Mouse (Mus musculus) ovary, adult 10 weeks (tissue): Measurements from ENCODE around the gene Plcb4. TPM values are rescaled to one million over a fixed set of nuclear protein-coding genes. Genes with fewer than 3 reads are reported as not detected.

Source experiments
- polyA plus RNA-seq: library from polyadenylated mRNA; stranded (reverse); fragments of 350-450 nt; fragmentation: Illumina TruSeq; extraction: RNeasy Lipid Tissue Mini Kit (QIAGEN cat#74804); gene quantifications from one replicate; pipeline ENCODE4 v1.2.3, GENCODE M21; 2014

Gene Plcb4
- polyA plus RNA-seq = 40.8 TPM

GRCm38 (mm10) chr2:135658486-135659390, at the start of gene Plcb4:
Gene Plcb4, plus strand, starts transcription at chr2:135659011.

GRCm38 (mm10) chr2:136051688-136052289, 393.0 kb downstream of the Plcb4 start, which contains the start of gene Lamp5:
Gene Lamp5, plus strand, starts transcription at chr2:136052239.

